Mouse (Mus musculus) heart, embryonic 16.5 days (tissue): ENCODE results near the gene Opalin. TPM values are rescaled to one million over a fixed set of nuclear protein-coding genes. Genes with fewer than 3 reads are reported as not detected.

Source experiments
- ATAC-seq: fragments of 200-750 bp; cut with Nextera tagmentation; replicated peaks from 2 replicates; pipeline ENCODE4 v1.8.0; 2017; ENCODE audit warnings: moderate number of reproducible peaks; ENCODE audit not compliant: insufficient read depth, low FRiP score; ENCODE audit errors: extremely low read depth
- H3K27ac ChIP-seq: fragments of 300-500 bp; sonication (generic); 2 replicates; pipeline ENCODE4 v1.5.1; 2014; ENCODE audit warnings: mild to moderate bottlenecking, low read length, control low read depth, moderate library complexity
- H3K27me3 ChIP-seq: fragments of 300-500 bp; sonication (generic); 2 replicates; pipeline ENCODE4 v1.6.1; 2014; ENCODE audit warnings: low read length, mixed read lengths; ENCODE audit not compliant: control insufficient read depth, insufficient read depth
- H3K36me3 ChIP-seq: fragments of 300-500 bp; sonication (generic); 2 replicates; pipeline ENCODE4 v1.6.1; 2014; ENCODE audit not compliant: control insufficient read depth, insufficient read depth
- H3K4me1 ChIP-seq: fragments of 300-500 bp; sonication (generic); 2 replicates; pipeline ENCODE4 v1.6.1; 2014; ENCODE audit warnings: low read length, mixed read lengths; ENCODE audit not compliant: control insufficient read depth, insufficient read depth
- H3K4me2 ChIP-seq: fragments of 300-500 bp; sonication (generic); 2 replicates; pipeline ENCODE4 v1.6.1; 2014; ENCODE audit warnings: low read depth, mild to moderate bottlenecking, control low read depth, low read length
- H3K4me3 ChIP-seq: fragments of 300-500 bp; sonication (generic); 2 replicates; pipeline ENCODE4 v1.5.1; 2014; ENCODE audit warnings: mild to moderate bottlenecking, control low read depth, low read length
- H3K9ac ChIP-seq: fragments of 300-500 bp; sonication (generic); 2 replicates; pipeline ENCODE4 v1.6.1; 2014; ENCODE audit warnings: low read length, control low read depth
- H3K9me3 ChIP-seq: fragments of 300-500 bp; sonication (generic); replicated peaks from 2 replicates; pipeline ENCODE4 v1.6.1; 2016; ENCODE audit warnings: low read length; ENCODE audit not compliant: control insufficient read depth
- WGBS: fragments of 180-500 bp; shearing (Covaris S2); extraction: QIAGEN DNeasy Blood & Tissue Kit; methylation state at CpG from one replicate; pipeline ENCODE4 v1.1.7; 2014; 5-methylcytosine and 5-hydroxymethylcytosine counted together
- polyA plus RNA-seq: library from polyadenylated mRNA; unstranded; fragments of >200 nt; fragmentation: Nextera tagmentation; extraction: Ambion mirVana; gene quantifications from 2 replicates; pipeline ENCODE4 v1.2.1, GENCODE M21; 2015

Gene Opalin
- polyA plus RNA-seq, 1 experiment from 2014 or later = not detected

DNA sequence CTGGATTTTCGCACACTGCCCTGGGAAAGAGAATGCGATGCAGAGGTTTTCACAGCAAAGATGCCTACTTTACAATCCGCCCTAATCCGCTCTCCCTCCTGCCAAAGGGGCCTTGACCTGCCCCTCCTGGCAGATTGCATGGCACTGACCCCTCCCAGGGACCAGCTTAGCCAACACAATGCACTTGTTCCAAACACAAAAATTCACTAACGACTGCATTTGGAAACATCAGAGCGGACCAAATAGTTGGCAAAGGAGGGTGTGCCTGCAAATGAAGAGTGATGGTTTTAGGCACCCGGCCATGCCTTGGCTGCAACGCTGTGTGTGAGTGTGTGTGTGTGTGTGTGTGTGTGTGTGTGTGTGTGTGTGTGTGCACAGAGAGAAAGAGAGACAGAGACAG is 32.6 kb upstream of the Opalin start:
- H3K4me2 ChIP-seq = no peak overlapping the region
- WGBS = 71% methylated on average over 8 of the region's 8 CpGs
- peaks cover 4% of the 10 kb centered on the region; the same call in 1 of the 2 replicates for H3K27me3 ChIP-seq
- H3K27ac ChIP-seq = no peak overlapping the region
- H3K9me3 ChIP-seq = no peaks in the 10 kb centered on the region
- no peaks in the 10 kb centered on the region for H3K4me1 ChIP-seq
- H3K36me3 ChIP-seq = no peaks in the 10 kb centered on the region
- H3K9ac ChIP-seq = no peak overlapping the region
- no peak overlapping the region for H3K4me3 ChIP-seq
- ATAC-seq = no peak

DNA sequence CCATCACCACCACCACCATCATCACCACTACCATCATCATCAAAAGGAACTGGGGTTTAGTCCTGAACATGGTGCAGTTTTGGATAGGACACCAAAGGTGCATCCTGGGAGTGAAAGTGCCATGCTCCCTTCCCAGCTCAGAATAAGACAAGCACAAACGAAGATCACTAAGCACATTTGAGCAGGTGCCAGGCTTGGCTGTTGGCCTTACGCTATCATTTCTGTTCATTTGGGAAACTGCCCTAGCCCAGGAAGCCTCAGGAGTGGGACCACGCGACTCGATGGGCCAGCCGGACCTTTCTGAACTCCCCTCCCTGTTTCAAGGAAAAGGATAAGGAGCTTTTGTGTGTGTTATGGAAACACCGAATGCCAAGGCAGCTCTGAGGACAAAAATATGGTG is 31.8 kb upstream of the Opalin start:
- Histone ChIP-seq H3K4me1 (no peaks in the 10 kb centered on the region), H3K27ac (no peak overlapping the region), H3K4me3 (no peak overlapping the region), H3K27me3 (peaks cover 4% of the 10 kb centered on the region; the same call in 1 of the 2 replicates), H3K9me3 (no peaks in the 10 kb centered on the region), H3K36me3 (no peaks in the 10 kb centered on the region), H3K9ac (no peak overlapping the region), H3K4me2 (no peak overlapping the region)
- no peak for ATAC-seq
- 80% methylated on average over 7 of the region's 7 CpGs for WGBS

DNA sequence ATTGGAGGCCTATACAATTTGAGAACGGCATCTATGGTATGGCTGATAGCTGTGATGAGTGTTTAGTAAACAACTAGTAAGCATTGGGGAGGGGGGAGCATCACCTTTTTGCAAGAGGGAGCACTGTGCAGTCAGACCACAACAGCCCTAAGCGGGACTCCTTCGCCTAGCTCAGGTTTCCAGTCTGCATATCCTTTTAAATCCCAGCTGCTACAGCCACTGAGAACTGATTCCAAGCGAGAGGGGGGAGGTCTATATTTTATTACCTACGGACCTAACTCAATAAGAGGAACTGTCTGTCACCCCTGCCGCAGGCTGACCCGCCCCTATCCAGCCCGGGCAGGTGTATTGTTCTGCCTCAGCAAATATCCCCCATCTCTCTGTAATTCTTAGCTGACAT is 30.6 kb upstream of the Opalin start:
- Histone ChIP-seq H3K4me1 (no peaks in the 10 kb centered on the region), H3K9ac (no peak overlapping the region), H3K4me3 (no peak overlapping the region), H3K36me3 (no peaks in the 10 kb centered on the region), H3K9me3 (no peaks in the 10 kb centered on the region), H3K27ac (no peak overlapping the region), H3K4me2 (no peak overlapping the region), H3K27me3 (peaks cover 4% of the 10 kb centered on the region; the same call in 1 of the 2 replicates)
- 75% methylated on average over 8 of the region's 8 CpGs for WGBS
- no peak for ATAC-seq

DNA sequence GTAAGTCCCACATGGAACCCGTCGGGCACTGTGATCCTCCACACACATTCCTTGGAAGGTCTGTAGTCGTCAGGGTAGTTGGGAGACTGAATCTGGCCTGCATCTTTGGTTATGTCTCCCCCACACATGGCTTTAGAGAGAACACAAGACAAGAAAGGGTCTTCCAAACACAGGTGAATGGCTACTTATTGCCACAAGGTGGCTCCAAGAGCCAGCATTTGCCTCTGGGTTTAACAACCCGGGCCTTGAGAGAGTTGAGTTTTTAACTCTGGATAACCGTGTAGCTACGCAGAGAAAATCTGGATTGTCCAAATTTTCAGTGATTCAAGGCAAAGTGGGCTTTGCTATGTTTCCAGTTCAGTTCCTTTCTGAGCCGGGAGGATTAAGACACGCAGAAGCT is 28.0 kb upstream of the Opalin start:
- 47% methylated on average over 8 of the region's 8 CpGs for WGBS
- H3K9ac ChIP-seq = no peak overlapping the region
- H3K27ac ChIP-seq = no peak overlapping the region
- H3K4me3 ChIP-seq = no peak overlapping the region
- H3K4me1 ChIP-seq = no peaks in the 10 kb centered on the region
- ATAC-seq = no peak
- H3K27me3 ChIP-seq = peaks cover 4% of the 10 kb centered on the region; the same call in 1 of the 2 replicates
- H3K4me2 ChIP-seq = no peak overlapping the region
- no peaks in the 10 kb centered on the region for H3K9me3 ChIP-seq
- no peaks in the 10 kb centered on the region for H3K36me3 ChIP-seq

DNA sequence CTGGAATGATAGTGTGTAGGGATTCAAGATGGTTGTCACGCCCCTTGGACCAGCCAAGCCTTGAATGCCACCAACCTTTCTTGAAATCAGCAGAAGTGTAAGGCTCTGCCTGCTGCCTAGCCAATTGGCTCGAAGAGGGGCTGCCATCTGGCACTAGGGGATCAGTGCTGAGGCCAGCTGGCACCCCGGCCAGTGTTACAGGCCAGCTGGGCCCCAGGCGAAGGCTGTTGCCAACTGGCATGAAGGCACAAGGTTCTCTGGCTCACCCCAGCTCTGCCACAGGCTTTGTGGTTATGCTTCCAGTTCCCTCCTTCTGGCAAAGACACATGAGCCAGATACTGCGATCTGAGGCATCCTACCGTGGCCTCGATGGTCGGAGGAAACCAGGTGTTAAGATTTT is 24.5 kb upstream of the Opalin start:
- Histone ChIP-seq H3K9me3 (no peaks in the 10 kb centered on the region), H3K27ac (no peak overlapping the region), H3K4me1 (no peaks in the 10 kb centered on the region), H3K4me3 (no peak overlapping the region), H3K4me2 (no peak overlapping the region), H3K27me3 (peaks cover 4% of the 10 kb centered on the region; the same call in 1 of the 2 replicates), H3K9ac (no peak overlapping the region), H3K36me3 (no peaks in the 10 kb centered on the region)
- ATAC-seq = no peak
- WGBS = 79% methylated on average over 8 of the region's 8 CpGs

DNA sequence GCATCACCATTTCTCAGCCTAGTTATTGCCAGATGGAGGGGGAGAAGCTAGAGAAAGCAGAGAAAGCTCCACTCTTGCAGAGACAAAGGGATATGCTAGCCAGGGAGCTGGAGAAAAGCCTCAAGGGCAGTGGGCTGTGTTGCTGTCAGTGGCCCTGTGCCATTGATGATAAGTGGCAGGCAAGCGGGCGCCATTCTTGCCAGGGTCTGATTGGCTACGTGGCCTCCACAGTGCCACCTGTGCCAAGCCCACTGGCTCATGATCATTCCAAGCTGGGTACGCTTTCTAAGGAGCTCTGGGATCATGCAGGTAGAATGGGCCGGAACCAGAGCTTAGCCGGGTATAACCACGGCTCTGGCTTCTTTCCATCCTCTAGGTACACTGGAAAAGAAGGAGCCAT is 23.9 kb upstream of the Opalin start:
- no peaks in the 10 kb centered on the region for H3K36me3 ChIP-seq
- no peak overlapping the region for H3K4me3 ChIP-seq
- no peak overlapping the region for H3K27ac ChIP-seq
- H3K27me3 ChIP-seq = peaks cover 2% of the 10 kb centered on the region; the same call in 1 of the 2 replicates
- H3K4me2 ChIP-seq = no peak overlapping the region
- no peaks in the 10 kb centered on the region for H3K9me3 ChIP-seq
- no peak overlapping the region for H3K9ac ChIP-seq
- WGBS = 86% methylated on average over 7 of the region's 7 CpGs
- no peak for ATAC-seq
- no peaks in the 10 kb centered on the region for H3K4me1 ChIP-seq

DNA sequence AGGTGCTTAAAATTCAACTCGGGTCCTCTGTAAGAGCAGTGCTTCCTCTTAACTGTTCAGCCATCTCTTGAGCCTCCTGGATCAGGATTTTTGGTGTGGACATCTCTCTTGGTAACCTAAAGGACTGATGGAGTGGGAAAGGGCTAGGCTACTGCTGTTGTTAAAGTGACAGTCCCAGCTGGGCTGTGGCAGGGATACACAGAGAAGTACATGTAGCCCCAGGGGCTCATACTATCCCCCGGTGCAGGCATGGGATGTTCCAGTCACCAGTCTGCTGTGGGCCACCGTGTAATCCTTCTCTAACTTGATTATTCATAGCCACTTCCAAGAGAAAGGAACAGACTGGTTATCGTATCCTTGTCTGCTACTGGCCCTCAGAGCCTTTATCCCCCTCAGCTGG is 20.1 kb upstream of the Opalin start:
- H3K9me3 ChIP-seq = no peaks in the 10 kb centered on the region
- no peak overlapping the region for H3K27ac ChIP-seq
- no peak for ATAC-seq
- no peaks in the 10 kb centered on the region for H3K4me1 ChIP-seq
- no peaks in the 10 kb centered on the region; the same call in 1 of the 2 replicates for H3K27me3 ChIP-seq
- 54% methylated on average over 4 of the region's 4 CpGs for WGBS
- no peak overlapping the region for H3K4me2 ChIP-seq
- H3K36me3 ChIP-seq = no peaks in the 10 kb centered on the region
- H3K9ac ChIP-seq = no peak overlapping the region
- H3K4me3 ChIP-seq = no peak overlapping the region

DNA sequence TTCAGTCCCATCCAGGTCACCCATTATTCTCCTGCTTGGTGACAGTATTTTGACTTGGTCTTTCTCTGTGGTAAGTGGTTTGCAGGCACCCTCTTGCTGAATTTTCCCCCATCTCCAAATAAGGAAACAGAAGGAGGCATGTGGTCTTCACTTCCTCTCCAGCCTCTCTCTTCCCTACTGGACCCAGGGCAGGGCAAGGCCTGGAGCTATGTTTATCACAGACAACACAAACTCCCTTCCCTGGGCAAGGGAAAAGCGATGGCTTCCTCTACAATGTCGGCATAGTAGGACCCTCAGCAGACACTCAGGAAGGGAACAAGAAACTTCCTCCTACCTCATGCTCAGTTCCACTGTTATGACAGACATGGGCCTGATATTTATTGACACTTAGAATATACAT is 15.0 kb upstream of the Opalin start:
- 45% methylated on average over 2 of the region's 2 CpGs for WGBS
- ATAC-seq = no peak
- Histone ChIP-seq H3K4me3 (no peak overlapping the region), H3K27me3 (peaks cover 3% of the 10 kb centered on the region; the same call in 1 of the 2 replicates), H3K4me1 (no peaks in the 10 kb centered on the region), H3K4me2 (no peak overlapping the region), H3K36me3 (no peaks in the 10 kb centered on the region), H3K9ac (no peak overlapping the region), H3K9me3 (no peaks in the 10 kb centered on the region), H3K27ac (no peak overlapping the region)

DNA sequence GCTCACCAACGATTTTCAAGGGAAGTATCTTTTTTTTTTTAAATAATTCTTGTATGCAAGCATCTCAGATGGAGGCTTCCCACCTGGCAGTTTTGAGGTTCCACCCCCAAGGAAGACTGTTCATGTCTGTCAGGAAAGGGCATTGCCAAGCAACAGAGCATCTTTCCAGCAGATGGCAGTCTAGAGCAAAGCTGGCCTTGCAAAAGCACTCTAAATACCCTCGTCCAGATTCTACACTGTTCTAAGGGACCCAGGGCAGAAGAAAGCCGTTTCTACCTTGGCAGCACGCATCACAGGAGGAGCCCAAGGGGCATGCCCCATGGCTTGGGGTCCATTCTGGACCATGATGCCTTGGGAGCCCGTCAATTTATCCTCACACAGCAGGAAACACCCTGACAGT is 12.9 kb upstream of the Opalin start:
- no peak overlapping the region for H3K9ac ChIP-seq
- H3K27ac ChIP-seq = no peak overlapping the region
- no peaks in the 10 kb centered on the region for H3K36me3 ChIP-seq
- no peak overlapping the region for H3K4me3 ChIP-seq
- 6% methylated on average over 5 of the region's 5 CpGs for WGBS
- peaks cover 3% of the 10 kb centered on the region; the same call in 1 of the 2 replicates for H3K27me3 ChIP-seq
- no peak; the same call in 1 of the 2 replicates for ATAC-seq
- no peaks in the 10 kb centered on the region for H3K9me3 ChIP-seq
- no peaks in the 10 kb centered on the region for H3K4me1 ChIP-seq
- no peak overlapping the region for H3K4me2 ChIP-seq
